Mouse (Mus musculus) stomach, embryonic 15.5 days (tissue): Measurements from ENCODE around the gene Pnkp. TPM values are rescaled to one million over a fixed set of nuclear protein-coding genes. Genes with fewer than 3 reads are reported as not detected.

Source experiments
- ATAC-seq: fragments of 200-750 bp; cut with Nextera tagmentation; 2 replicates; pipeline ENCODE4 v1.8.0; 2017; ENCODE audit warnings: low read depth, moderate number of reproducible peaks, moderate TSS enrichment; ENCODE audit not compliant: insufficient read depth, low FRiP score
- H3K27ac ChIP-seq: fragments of 300-500 bp; sonication (generic); 2 replicates; pipeline ENCODE4 v1.5.1; 2015; ENCODE audit warnings: mild to moderate bottlenecking, inconsistent platforms
- H3K27me3 ChIP-seq: fragments of 300-500 bp; sonication (generic); replicated peaks from 2 replicates; pipeline ENCODE4 v1.6.1; 2015; ENCODE audit warnings: inconsistent platforms
- H3K36me3 ChIP-seq: fragments of 300-500 bp; sonication (generic); 2 replicates; pipeline ENCODE4 v1.6.1; 2015; ENCODE audit warnings: inconsistent platforms
- H3K4me1 ChIP-seq: fragments of 300-500 bp; sonication (generic); 2 replicates; pipeline ENCODE4 v1.6.1; 2015; ENCODE audit warnings: inconsistent platforms
- H3K4me2 ChIP-seq: fragments of 300-500 bp; sonication (generic); 2 replicates; pipeline ENCODE4 v1.6.1; 2015; ENCODE audit warnings: mild to moderate bottlenecking, inconsistent platforms
- H3K4me3 ChIP-seq: fragments of 300-500 bp; sonication (generic); replicated peaks from 2 replicates; pipeline ENCODE4 v1.5.1; 2015; ENCODE audit warnings: inconsistent platforms
- H3K9ac ChIP-seq: fragments of 300-500 bp; sonication (generic); 2 replicates; pipeline ENCODE4 v1.6.1; 2015; ENCODE audit warnings: inconsistent platforms
- H3K9me3 ChIP-seq: fragments of 300-500 bp; sonication (generic); 2 replicates; pipeline ENCODE4 v1.6.1; 2016; ENCODE audit warnings: inconsistent platforms
- WGBS: fragments of 180-500 bp; shearing (Covaris S2); methylation state at CpG from one replicate; pipeline ENCODE4 v1.1.7; 2015; 5-methylcytosine and 5-hydroxymethylcytosine counted together
- polyA plus RNA-seq: library from polyadenylated mRNA; unstranded; fragments of >200 nt; fragmentation: Nextera tagmentation; extraction: Ambion mirVana; gene quantifications from 2 replicates; pipeline ENCODE4 v1.2.1, GENCODE M21; 2015

Gene Pnkp
- polyA plus RNA-seq, 1 experiment from 2014 or later: 25.5 TPM

DNA sequence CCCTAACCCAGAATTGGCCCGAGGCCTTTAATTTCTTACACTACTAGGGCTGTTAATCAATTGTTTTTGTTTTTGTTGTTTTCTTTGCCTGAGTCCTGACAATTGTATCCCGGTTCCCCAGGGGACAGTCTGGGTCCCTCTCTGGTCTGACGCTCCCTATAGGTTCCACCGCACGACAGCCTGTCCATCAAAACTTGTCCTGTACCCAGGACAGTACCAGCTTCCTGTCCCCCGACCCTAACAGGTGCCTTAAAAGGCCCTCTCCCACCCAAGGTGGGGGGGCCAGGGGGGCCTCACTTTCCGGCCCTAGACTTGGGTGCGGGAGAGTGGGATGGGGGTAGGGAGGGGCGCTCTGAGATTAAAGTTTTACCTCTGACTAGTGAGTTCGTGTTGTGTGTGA lies 1.9 kb upstream of the Pnkp start:
- Histone ChIP-seq H3K9me3 (no peaks in the 10 kb centered on the region), H3K9ac (peak overlapping the region; percentile 56), H3K36me3 (peaks cover 7% of the 10 kb centered on the region; the same call in 1 of the 2 replicates), H3K4me3 (peak overlapping the region; percentile 57), H3K27ac (peak overlapping the region; percentile 99), H3K27me3 (no peaks in the 10 kb centered on the region), H3K4me1 (peaks cover 63% of the 10 kb centered on the region), H3K4me2 (peak overlapping the region; percentile 88)
- 41% methylated on average over 10 of the region's 10 CpGs for WGBS
- ATAC-seq: no peak

- Histone ChIP-seq H3K4me1 (peaks cover 60% of the 10 kb centered on the region), H3K4me3 (peak overlapping the region; percentile 62), H3K27ac (peak overlapping the region; percentile 82), H3K4me2 (peak overlapping the region; percentile 87), H3K27me3 (no peaks in the 10 kb centered on the region), H3K9me3 (no peaks in the 10 kb centered on the region), H3K36me3 (peaks cover 8% of the 10 kb centered on the region; the same call in 1 of the 2 replicates), H3K9ac (peak overlapping the region; percentile 72; the same call in 1 of the 2 replicates)
- 57% methylated on average over 9 of the region's 9 CpGs for WGBS
- no peak for ATAC-seq
These were observed 548 bp upstream of the Pnkp start for GRCm38 (mm10) chr7:44856265-44856916.

GRCm38 (mm10) chr7:44857905-44858304 lies 966 bp downstream of the Pnkp start:
- WGBS: 21% methylated on average over 8 of the region's 8 CpGs
- peak overlapping the region; percentile 87 for H3K4me2 ChIP-seq
- H3K27me3 ChIP-seq: no peaks in the 10 kb centered on the region
- no peak overlapping the region for H3K9ac ChIP-seq
- H3K4me3 ChIP-seq: peak overlapping the region; percentile 62
- peak overlapping the region; percentile 82 for H3K27ac ChIP-seq
- H3K9me3 ChIP-seq: no peaks in the 10 kb centered on the region
- peaks cover 16% of the 10 kb centered on the region for H3K36me3 ChIP-seq
- peaks cover 52% of the 10 kb centered on the region for H3K4me1 ChIP-seq
- ATAC-seq: no peak

GRCm38 (mm10) chr7:44859896-44860295 lies 3.0 kb downstream of the Pnkp start:
- WGBS: 90% methylated on average over 11 of the region's 11 CpGs
- no peak for ATAC-seq
- Histone ChIP-seq H3K27me3 (no peaks in the 10 kb centered on the region), H3K9ac (no peak overlapping the region), H3K4me1 (peaks cover 43% of the 10 kb centered on the region), H3K9me3 (no peaks in the 10 kb centered on the region), H3K4me3 (no peak overlapping the region), H3K27ac (no peak overlapping the region), H3K36me3 (peaks cover 36% of the 10 kb centered on the region), H3K4me2 (no peak overlapping the region)

DNA sequence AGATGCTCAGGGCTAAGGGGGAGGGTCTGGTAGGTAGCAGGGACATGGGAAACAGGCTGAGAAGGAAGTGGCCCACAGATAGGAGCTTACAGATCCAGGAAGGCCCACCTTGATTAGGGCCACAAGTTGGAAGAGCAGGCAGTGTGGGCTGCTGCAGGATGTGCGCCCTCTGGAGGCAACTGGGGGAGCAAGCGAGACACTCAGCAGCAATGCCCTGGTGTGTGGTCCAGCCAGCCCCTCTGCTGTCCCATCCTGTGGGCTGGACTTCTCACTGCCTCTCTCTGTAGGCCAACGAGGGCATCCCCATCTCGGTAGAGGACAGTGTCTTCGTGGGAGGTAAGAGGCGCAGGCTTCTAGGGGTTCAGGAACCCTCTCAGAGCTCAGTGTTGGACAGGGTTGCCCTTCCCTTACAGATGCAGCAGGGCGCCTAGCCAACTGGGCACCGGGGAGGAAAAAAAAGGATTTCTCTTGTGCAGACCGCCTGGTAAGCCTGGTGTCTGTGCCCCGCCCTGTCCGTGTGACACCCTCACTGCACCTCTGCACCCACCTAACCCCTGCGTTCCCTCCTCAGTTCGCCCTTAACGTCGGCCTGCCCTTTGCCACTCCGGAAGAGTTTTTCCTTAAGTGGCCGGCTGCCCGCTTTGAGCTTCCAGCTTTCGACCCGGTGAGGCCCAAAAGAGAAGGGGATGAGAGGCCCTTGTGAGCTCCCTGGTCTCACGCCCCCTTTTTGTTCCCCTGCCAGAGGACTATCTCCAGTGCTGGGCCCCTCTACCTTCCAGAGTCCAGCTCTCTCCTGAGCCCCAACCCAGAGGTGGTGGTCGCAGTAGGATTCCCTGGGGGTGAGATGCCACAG lies 3.9 kb downstream of the Pnkp start:
- no peak overlapping the region for H3K4me3 ChIP-seq
- WGBS: 52% methylated on average over 22 of the region's 22 CpGs
- peaks cover 45% of the 10 kb centered on the region for H3K4me1 ChIP-seq
- H3K27ac ChIP-seq: peak overlapping the region; percentile 61; the same call in 1 of the 2 replicates
- no peaks in the 10 kb centered on the region for H3K9me3 ChIP-seq
- H3K9ac ChIP-seq: no peak overlapping the region
- H3K36me3 ChIP-seq: peaks cover 38% of the 10 kb centered on the region
- ATAC-seq: peak; percentile 25
- no peak overlapping the region for H3K4me2 ChIP-seq
- H3K27me3 ChIP-seq: no peaks in the 10 kb centered on the region

GRCm38 (mm10) chr7:44861429-44861816 lies 4.5 kb downstream of the Pnkp start:
- Histone ChIP-seq H3K4me2 (no peak overlapping the region), H3K9ac (no peak overlapping the region), H3K4me3 (no peak overlapping the region), H3K36me3 (peaks cover 38% of the 10 kb centered on the region), H3K4me1 (peaks cover 49% of the 10 kb centered on the region), H3K27ac (peak overlapping the region; percentile 61; the same call in 1 of the 2 replicates), H3K27me3 (no peaks in the 10 kb centered on the region), H3K9me3 (no peaks in the 10 kb centered on the region)
- no peak for ATAC-seq
- WGBS: 76% methylated on average over 14 of the region's 14 CpGs

GRCm38 (mm10) chr7:44862434-44862833 lies 5.5 kb downstream of the Pnkp start:
- H3K27me3 ChIP-seq: no peaks in the 10 kb centered on the region
- peaks cover 56% of the 10 kb centered on the region for H3K4me1 ChIP-seq
- 77% methylated on average over 8 of the region's 8 CpGs for WGBS
- H3K27ac ChIP-seq: no peak overlapping the region
- no peak overlapping the region for H3K9ac ChIP-seq
- no peak for ATAC-seq
- no peaks in the 10 kb centered on the region for H3K9me3 ChIP-seq
- no peak overlapping the region for H3K4me3 ChIP-seq
- peaks cover 38% of the 10 kb centered on the region for H3K36me3 ChIP-seq
- no peak overlapping the region for H3K4me2 ChIP-seq

- Histone ChIP-seq H3K4me3 (no peak overlapping the region), H3K4me1 (peaks cover 56% of the 10 kb centered on the region), H3K9me3 (no peaks in the 10 kb centered on the region), H3K27me3 (no peaks in the 10 kb centered on the region), H3K36me3 (peaks cover 38% of the 10 kb centered on the region), H3K4me2 (no peak overlapping the region), H3K9ac (no peak overlapping the region), H3K27ac (no peak overlapping the region)
- 84% methylated on average over 14 of the region's 14 CpGs for WGBS
- ATAC-seq: no peak
These were observed 6.3 kb downstream of the Pnkp start for GRCm38 (mm10) chr7:44863210-44863609.

- Histone ChIP-seq H3K4me1 (peaks cover 53% of the 10 kb centered on the region), H3K27me3 (no peaks in the 10 kb centered on the region), H3K9ac (no peak overlapping the region), H3K36me3 (peaks cover 38% of the 10 kb centered on the region), H3K9me3 (no peaks in the 10 kb centered on the region), H3K4me2 (no peak overlapping the region), H3K4me3 (no peak overlapping the region), H3K27ac (0 out of 2 replicates have a peak overlapping the region, but pooled peaks have one; percentile 13)
- 79% methylated on average over 11 of the region's 11 CpGs for WGBS
- ATAC-seq: no peak
These were observed 7.1 kb downstream of the Pnkp start for GRCm38 (mm10) chr7:44863982-44864494.

DNA sequence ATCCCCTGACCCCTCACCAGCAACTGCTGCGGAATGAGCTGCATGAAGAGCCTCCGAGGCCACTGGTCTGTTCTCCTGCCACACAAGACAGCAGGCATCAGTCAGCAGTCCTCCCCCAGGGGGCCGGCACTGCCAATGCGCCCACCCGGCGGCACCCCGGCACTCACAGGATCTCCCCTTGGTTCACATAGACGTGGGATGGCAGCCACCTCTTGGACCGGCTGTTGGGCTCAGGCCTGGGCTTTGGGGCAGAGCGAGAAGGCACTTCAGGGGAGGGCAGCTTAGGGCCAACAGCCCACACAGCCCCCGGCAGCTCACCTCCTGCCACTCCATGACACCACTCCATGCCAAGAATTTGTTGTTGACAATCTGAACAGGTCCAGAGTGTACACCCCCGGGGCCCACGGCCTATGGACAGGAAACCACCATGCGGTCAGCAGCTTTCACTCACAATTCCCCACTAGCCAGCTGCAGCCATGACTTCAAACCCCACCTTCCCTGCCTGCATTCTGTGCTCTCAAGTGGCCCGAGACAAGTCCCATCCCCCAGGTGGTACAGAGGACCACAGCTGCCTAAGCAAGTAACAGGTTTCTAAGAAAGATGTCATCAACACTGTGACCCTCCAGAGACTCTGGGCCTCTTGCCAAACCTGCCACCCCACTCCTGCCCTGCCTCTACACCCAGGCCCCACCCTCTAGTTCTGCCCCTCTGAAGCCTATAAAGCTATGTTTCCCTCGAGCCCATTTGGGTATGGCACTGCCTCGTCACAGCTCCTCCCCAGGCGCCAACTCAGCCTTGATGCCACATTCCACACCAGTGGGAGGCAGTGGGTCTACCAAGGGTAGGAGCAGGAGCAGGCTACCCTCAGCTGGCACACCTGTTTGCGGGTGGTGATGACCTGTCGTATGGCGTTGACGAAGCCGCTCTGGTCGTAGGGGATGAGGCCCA lies 7.9 kb downstream of the Pnkp start:
- Histone ChIP-seq H3K4me3 (no peak overlapping the region), H3K4me1 (peaks cover 53% of the 10 kb centered on the region), H3K4me2 (0 out of 2 replicates have a peak overlapping the region, but pooled peaks have one; percentile 81), H3K9ac (no peak overlapping the region), H3K9me3 (no peaks in the 10 kb centered on the region), H3K27ac (0 out of 2 replicates have a peak overlapping the region, but pooled peaks have one; percentile 80), H3K27me3 (no peaks in the 10 kb centered on the region), H3K36me3 (peaks cover 38% of the 10 kb centered on the region)
- whole genome bisulfite sequencing: 77% methylated on average over 24 of the region's 24 CpGs
- no peak for ATAC-seq
